Mouse (Mus musculus): ENCODE data around the gene 2900026A02Rik.

Gene 2900026A02Rik

GRCm38 (mm10) chr5:113038601-113039000 lies 182.4 kb downstream of the 2900026A02Rik start:
- DNase-seq (ENCODE audit: low spot score), result no peak
